Mouse (Mus musculus) frontal cortex, postnatal 36 days (tissue): ENCODE data around the gene Kcnj14.

Experiments used
- DNase-seq, 2 experiments: peaks; one replicate each; pipeline ENCODE4 v3.0.0; 2022; ENCODE audit warnings: low spot score in 2 of 2

The Kcnj14 gene

DNA sequence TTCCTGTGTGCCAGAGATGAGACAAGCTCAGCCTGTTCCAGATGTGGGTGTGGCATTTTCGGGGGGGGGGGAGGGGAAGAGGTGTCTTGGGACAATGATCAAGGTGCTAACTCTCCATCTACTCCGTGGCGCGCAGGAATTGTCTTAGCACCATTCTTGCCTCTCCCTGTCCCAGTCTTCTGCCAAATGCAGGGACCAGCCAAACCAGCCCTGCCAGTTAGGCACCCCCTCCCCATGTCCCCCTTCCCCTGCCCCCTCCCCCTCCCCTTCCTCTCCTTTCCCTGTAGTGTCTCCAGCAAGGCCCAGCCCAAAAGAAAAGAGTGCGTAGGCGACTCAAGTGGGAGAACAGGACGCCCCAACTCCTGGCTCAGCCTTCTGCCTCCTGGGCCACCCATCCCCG is 57.8 kb downstream of the Kcnj14 start:
- no peak for DNase-seq
